Mouse (Mus musculus) layer of hippocampus, postnatal 10 days (tissue): ENCODE data around the gene Mpig6b. TPM values are rescaled to one million over a fixed set of nuclear protein-coding genes. Genes with fewer than 3 reads are reported as not detected.

Source experiments
- DNase-seq, 2 experiments: peaks; one replicate each; pipeline ENCODE4 v3.0.0; 2021; ENCODE audit warnings: low spot score in 2 of 2
- total RNA-seq, 2 experiments: library from RNA; stranded (reverse); gene quantifications; 2 replicates each; pipeline ENCODE4 v1.2.3; 2021

Gene Mpig6b
- total RNA-seq, 2 experiments from 2014 or later: not detected

- no peak for DNase-seq
These were observed 5.9 kb downstream of the Mpig6b start for GRCm38 (mm10) chr17:35060071-35060470.

- DNase-seq: peak; percentile 87 to 91
These were observed 6.8 kb downstream of the Mpig6b start, which contains the start of gene Ddah2 for GRCm38 (mm10) chr17:35058911-35059892. TSS of gene Ddah2 (plus strand) at chr17:35059035.

DNA sequence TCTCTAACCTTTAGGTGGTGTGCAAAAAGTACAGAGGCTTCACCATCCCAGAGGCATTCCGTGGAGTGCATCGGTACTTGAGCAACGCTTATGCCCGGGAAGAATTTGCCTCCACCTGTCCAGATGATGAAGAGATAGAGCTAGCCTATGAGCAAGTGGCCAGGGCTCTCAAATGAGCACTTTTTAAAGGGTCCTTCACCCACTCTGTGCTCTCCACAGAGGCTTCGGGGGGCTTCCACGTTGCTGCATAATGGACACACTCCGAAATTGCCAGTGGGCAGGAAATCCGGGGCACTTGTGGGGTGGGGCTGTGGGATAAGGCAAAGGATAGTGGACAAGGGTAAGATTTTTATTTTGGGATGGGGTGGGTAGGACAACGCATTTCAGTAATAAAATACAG is 7.7 kb downstream of the Mpig6b start:
- DNase-seq: no peak

GRCm38 (mm10) chr17:35057090-35057489 is 8.9 kb downstream of the Mpig6b start:
- DNase-seq: no peak

DNA sequence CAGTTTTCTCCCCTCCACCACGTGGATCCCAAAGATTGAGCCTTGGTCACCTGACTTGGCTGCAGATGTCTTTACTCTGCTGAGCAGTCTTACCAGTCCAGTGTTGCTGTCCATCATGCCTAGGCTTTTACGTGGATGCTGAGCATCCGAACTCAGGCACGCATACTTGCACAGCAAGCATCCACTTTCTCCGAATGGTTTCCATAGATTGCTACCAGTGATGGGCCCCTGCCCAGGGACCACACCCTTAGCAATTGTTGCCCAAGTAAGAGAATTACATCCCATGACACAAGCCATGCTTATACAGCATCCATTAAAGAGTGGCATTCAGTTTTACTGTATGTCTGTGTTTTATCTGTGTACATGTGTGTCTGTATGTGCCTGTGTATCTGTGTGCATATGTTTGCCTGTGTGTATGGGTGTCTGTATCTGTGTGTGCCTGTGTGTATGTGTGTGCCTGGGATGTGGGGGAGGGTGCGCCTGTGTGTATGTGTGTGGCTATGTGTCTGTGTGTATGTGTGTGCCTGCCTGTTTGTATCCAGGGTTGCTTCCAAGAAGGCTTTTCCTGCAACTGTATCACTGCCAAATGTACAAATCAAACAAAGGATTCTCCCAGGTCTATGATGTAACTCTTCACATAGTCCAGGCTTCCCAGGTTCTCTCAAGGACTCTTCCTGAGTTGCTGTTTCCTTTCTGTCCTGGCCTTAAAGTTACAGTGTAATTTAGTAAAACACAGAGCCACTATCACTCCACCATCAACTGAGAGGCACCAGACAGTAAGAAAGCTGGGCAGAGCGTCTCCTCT is 10.1 kb downstream of the Mpig6b start:
- DNase-seq: no peak

- DNase-seq: no peak
These were observed 13.6 kb downstream of the Mpig6b start for GRCm38 (mm10) chr17:35052271-35052798.

DNA sequence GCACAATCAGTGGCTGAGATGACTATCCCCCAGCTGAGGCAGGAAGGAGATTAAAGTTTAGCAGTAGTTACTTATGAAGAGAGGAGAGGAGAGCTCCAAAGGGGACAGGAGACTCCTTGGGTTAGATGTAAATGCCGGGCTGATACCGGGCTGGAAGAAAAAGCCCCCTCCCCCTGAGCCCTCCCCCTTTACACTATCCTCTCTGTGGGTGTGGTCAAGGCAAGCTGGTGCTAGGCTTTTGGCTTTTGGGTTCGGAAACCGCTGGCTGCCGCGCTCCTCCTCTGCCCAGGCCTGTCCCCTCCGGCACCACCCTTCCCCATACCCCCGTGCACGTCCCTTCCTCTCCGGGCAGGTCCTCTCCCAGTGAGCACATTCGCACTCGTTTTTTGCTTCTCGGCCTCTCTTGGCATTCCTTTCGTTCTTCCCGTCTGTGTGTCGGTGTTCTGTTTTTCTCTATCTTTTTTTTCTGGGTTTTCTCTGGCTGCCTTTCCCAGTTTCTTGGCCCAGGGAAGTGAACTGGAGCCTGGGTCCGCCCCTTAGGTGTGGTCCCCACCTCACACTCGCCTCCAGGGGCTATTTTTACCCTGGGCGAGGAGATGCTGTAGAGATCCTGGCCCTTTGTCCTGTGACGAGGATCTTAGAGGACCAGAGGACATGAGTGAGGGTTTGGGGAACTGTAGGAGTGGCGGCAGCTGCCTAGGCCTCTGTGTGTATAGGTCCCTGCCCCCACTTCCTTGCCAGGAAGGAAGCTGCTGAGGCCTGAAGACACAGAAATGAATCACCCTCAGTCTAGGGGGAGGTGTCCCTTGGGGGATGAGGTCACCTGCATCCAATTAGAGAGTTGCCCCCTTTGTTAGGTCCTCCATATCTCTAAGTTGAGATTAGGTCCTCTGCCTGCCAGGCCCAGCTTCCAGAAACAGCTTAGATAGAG is 14.6 kb downstream of the Mpig6b start:
- DNase-seq: peak; percentile 37 to 46

DNA sequence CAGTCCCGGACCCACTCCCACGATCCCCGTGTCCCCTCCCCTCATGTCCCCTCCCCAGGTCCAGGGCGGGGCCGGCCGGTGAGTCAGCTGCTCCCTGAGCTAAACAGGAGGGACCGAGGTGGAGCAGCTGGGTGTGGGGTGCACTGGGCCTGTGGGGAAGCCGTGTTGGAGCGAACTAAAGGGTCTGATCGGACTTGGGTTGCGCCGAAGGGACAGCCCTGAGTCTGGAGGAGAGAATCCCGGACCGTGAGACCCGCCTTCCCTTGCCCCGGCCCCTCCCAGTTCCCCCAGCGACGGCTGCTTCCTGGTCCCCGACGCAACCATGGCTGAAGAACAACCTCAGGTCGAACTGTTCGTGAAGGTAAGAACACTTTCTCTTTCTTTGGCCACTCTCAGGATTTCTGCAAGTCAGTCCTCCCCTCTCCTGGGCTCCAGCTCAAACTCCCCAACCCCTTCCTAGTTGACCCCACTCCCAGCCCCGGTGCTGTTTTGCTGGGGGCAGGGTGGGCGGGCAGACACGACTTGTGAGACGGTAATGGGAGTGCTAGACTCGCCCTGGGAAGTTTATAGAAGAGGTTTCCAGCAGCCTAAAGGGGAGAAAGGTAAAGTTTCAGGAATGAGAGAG is 15.7 kb downstream of the Mpig6b start:
- DNase-seq: peak; percentile 28 to 47

DNA sequence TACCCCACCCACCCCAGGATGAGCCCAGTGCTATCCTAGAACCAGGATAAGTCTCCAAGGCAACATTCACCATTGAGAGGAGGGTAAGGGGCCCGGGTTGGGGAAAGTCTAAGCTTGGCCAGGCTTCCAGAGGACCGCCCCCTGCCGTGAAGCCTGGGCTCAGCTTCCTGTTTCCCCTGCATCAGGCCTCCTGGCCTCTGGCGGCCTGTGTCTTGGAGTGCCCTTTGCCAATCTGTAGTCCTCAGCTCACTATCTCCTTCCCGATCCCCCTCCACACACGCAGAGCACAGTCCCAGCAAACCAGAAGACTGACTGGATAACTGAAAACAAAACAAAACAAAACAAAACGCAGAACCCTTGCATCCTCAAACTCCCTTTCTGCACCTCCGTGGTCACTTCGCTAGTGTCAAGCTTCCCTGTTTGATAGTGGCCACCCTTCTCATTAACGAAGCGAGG is 16.4 kb downstream of the Mpig6b start, which contains the start of gene Clic1:
TSS of gene Clic1 (plus strand) at position 406 of the 456 bp plus-strand sequence.
- peak in 1 of 2 experiments; percentile 33 for DNase-seq

DNA sequence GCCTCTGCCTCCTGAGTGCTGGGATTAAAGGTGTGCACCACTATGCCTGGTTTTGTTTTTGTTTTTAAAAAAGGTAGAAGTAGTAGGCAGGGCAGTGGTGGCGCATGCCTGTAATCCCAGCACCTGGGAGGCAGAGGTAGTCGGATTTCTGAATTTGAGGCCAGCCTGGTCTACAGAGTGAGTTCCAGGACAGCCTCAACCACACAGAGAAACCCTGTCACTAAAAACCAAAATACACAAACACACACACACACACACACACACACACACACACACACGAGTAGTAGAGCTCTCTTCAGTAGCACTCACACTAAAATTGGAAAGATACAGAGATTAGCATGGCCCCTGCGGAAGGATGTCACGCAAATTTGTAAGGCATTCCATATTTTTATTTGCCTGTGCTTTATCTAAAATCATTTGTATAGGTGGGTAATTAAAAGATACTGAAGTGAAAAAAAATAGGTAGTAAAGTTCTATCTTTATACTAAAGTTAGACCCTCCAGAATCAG is 17.0 kb downstream of the Mpig6b start:
- no peak for DNase-seq

- DNase-seq: no peak
These were observed 17.6 kb downstream of the Mpig6b start for GRCm38 (mm10) chr17:35048149-35048931.

DNA sequence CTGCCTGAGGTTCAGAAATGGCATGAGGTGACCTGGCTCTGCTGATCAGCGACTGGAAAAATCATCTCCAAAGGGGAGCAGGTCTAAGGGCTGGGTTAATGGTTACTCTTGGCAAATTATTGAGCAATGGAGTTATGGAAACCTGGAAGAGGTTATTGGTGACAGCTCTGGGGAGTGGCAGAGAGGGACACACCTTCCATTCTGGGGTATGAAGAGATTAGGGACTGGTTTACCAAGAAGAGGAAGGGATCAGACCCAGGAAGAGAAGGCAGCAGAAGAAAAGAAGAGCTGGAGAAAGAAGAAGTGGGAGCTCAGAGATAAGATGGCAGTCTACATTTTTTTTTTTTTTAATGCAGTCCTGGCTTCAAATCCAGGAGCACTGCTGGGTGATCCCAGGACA is 18.3 kb downstream of the Mpig6b start:
- DNase-seq: no peak

GRCm38 (mm10) chr17:35046681-35047455 is 19.1 kb downstream of the Mpig6b start, which contains the start of gene Msh5:
TSS of gene Msh5 (minus strand) at chr17:35046745.
- DNase-seq: peak; percentile 97 to 98

DNA sequence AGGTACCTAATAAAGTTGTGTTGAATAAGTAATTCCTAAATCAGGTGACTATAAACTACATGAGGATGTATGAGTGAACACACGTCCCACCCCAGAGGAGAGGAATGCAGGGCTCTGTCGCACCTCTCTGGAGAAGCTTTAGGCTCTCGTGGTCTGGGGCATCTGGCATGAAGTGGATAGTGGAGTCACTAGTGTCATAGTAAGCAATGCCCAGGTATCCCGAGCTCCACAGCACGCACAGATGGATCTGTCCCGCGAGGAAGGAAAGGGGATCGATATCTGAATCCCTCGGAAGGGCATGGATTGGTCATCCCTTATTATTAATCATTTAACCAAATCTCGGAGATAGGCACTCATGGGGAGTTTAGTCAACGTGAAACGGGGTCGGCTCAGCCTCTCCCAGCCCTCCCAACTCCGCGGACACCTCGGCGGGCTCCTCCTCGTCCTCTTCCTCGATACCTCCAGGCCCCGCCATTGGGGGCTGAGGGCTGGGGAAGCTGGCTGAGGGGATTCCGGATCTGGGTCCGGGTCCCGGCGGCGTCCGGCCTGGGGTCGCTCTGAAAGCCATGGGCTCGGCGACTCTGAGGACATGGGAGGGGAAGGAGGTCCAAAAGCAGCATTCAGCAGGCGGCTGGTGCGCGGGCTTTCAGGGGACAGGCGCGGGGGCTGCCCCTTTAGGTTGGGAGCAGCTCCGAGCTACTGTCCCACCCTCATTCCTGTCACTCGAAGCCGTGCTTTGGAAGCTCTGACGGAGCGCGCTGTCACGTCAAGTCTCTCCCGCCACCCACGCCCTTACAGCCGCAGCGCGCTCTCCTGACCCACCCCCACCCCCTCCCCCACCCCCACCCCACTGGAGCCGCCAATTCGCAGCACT is 19.9 kb downstream of the Mpig6b start:
- no peak for DNase-seq

GRCm38 (mm10) chr17:35044904-35045806 is 20.8 kb downstream of the Mpig6b start:
- no peak for DNase-seq

- no peak for DNase-seq
These were observed 22.2 kb downstream of the Mpig6b start for GRCm38 (mm10) chr17:35043794-35044193.
